Mouse (Mus musculus) lung, adult 2 months (tissue): ENCODE measurements at regions not wholly inside any gene's neighbourhood (a gene's known extent, or its start where the extent isn't known, plus 50 kb on each side); places are given as distances from the start of the nearest gene placed in this dataset.

Source experiments
- DNase-seq: peaks from one replicate; pipeline ENCODE4 v3.0.0; 2022
- H3K4me1 ChIP-seq: fragments of 200-500 bp; 2 replicates; pipeline ENCODE4 v1.6.1; 2011; ENCODE audit warnings: low read length; ENCODE audit not compliant: control insufficient read depth, insufficient read depth
- H3K4me3 ChIP-seq: fragments of 200-500 bp; replicated peaks from 2 replicates; pipeline ENCODE3; 2011; ENCODE audit warnings: low read depth, mild to moderate bottlenecking, control low read depth, low read length; ENCODE audit errors: extremely low read depth
- CTCF ChIP-seq: fragments of 200-500 bp; IDR thresholded peaks from 2 replicates; pipeline ENCODE4 v1.5.1; 2011; ENCODE audit warnings: mild to moderate bottlenecking, low read length, control low read depth; ENCODE audit not compliant: insufficient read depth
- POLR2A ChIP-seq: fragments of 200-500 bp; IDR thresholded peaks from 2 replicates; pipeline ENCODE4 v1.6.1; 2011; ENCODE audit warnings: low read depth, mild to moderate bottlenecking, control low read depth, low read length, borderline replicate concordance; ENCODE audit errors: extremely low read depth
- WGBS: fragments of 180-500 bp; shearing (Covaris S2); methylation state at CpG from one replicate; pipeline ENCODE4 v1.1.7; 2018; 5-methylcytosine and 5-hydroxymethylcytosine counted together

DNA sequence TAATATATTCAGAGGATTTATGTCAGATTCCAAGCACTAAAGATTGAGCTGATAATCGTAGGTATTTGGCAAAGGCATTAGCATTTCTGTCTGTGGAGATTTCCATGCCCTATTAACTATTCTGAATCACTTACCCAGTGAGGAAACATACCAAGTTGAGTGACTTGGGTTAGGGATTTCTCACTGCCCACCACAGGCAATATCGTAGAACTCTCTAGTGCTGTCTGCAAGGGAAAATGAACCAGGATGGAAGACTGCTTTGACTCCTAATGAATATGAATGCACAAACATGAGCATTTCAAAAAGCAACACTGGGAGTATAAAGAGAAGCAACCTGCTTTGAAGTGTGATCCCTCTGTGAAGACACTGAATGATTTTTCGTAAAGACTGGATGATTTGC lies 263.3 kb upstream of the Sptlc3 start:
- TF ChIP-seq POLR2A (no peak), CTCF (no peak)
- WGBS = 63% methylated on average over 3 of the region's 3 CpGs
- Histone ChIP-seq H3K4me3 (no peak overlapping the region), H3K4me1 (no peaks in the 10 kb centered on the region)
- DNase-seq = no peak

DNA sequence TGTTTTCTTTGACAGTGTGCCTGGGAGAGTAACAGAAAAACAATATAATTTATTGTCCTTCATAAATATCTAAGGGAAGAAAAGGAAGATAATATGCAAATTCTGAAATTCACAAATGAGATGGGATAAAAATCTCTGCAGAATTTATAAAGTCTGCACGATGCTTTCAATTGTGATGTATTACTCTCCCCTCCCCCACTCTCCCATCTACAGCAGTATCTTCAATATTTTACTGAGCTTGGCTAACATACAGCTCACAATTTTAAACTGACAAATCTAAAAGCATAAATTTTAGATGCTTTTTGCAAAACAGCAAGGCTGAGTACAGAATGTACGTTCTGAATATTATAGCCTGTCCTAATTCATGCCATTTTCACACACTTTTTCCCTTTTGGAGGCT lies 243.6 kb upstream of the Sptlc3 start:
- 66% methylated on average over 2 of the region's 2 CpGs for WGBS
- DNase-seq = no peak
- Histone ChIP-seq H3K4me1 (no peaks in the 10 kb centered on the region), H3K4me3 (no peak overlapping the region)
- no peak for TF ChIP-seq CTCF

DNA sequence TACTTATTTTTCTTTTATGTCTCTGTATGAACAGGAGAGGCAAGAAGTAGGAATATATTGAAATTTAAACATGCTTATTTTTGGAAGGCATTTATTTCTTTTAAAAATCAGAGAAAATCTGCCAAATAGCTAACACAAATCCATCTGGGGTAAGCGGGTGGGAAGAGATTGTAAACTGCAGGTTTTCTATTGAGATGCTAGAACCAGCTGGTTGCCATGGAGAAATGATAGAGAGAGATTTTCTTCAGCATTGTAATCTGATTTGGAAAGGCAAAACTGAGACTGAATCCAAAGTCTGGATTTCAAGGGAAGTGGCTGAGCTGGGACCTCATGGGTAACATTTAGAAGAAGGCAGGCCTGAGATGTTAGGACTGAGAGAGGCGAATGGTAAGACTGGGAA lies 226.6 kb upstream of the Sptlc3 start:
- Histone ChIP-seq H3K4me1 (no peaks in the 10 kb centered on the region), H3K4me3 (no peak overlapping the region)
- no peak for TF ChIP-seq CTCF
- no peak for TF ChIP-seq POLR2A
- WGBS = 82% methylated on average over 2 of the region's 2 CpGs
- no peak for DNase-seq

DNA sequence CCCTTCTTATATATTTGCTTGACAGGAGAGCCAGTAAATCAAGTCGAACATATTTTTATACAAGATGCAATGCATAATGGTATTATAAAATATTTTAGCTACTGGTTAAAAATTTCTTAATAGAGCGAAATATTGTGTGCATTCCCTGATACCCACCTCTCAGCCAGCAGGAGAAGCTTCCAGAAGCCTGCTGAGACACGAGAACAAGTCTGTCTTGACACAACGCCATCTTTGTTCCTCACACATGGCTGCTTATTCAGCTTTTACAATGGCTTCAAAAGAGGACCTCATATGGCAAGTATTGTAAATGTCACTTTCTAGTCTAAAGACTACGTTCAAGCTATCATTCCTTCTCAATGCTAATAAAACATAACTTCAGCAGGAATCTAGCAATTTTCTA lies 217.1 kb upstream of the Sptlc3 start:
- DNase-seq = no peak
- TF ChIP-seq POLR2A (no peak), CTCF (no peak)
- 63% methylated on average over 5 of the region's 5 CpGs for WGBS
- Histone ChIP-seq H3K4me1 (no peaks in the 10 kb centered on the region), H3K4me3 (no peak overlapping the region)

DNA sequence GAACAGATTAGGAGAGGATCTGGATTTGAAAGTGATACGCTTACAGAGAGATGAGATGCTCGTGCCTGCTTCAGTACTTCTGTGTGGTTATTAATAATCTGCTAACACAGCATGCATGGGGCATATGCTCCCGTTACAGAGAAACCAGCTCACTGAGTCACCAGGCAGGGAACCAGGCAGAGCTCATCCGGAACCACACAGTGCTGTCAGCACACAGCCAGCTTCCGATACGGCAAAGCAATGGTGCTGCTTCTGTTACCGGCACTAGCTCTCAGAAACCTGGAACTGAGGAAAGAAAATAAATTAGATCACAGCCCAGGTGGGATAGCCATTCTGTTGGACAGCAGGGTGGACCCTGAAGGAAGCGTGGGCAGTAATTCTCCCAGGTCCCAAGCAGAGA lies 216.1 kb upstream of the Sptlc3 start:
- no peak for DNase-seq
- Histone ChIP-seq H3K4me3 (no peak overlapping the region), H3K4me1 (no peaks in the 10 kb centered on the region)
- no peak for TF ChIP-seq CTCF
- no peak for TF ChIP-seq POLR2A
- WGBS = 93% methylated on average over 8 of the region's 8 CpGs

DNA sequence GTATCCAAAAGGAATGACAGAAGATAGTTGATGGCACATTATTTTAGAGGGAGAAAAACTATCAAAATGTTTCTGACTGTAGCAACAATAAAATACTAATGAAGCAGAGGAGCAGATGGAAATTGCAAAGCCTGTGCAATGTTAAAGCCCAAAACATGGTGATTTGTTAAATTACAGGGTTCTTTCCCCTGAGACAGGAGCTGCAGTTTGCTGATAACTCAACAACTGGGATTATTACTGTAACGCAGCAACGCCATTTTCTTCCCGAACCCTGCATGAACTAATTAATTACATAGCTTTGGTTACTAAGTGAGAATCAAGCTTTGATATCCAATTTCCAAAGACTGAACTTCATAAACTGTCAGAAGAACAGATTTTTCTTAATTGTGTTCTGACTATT lies 212.7 kb upstream of the Sptlc3 start:
- Histone ChIP-seq H3K4me3 (no peak overlapping the region), H3K4me1 (no peaks in the 10 kb centered on the region)
- 88% methylated on average over 3 of the region's 3 CpGs for WGBS
- TF ChIP-seq POLR2A (no peak), CTCF (no peak)
- no peak for DNase-seq

DNA sequence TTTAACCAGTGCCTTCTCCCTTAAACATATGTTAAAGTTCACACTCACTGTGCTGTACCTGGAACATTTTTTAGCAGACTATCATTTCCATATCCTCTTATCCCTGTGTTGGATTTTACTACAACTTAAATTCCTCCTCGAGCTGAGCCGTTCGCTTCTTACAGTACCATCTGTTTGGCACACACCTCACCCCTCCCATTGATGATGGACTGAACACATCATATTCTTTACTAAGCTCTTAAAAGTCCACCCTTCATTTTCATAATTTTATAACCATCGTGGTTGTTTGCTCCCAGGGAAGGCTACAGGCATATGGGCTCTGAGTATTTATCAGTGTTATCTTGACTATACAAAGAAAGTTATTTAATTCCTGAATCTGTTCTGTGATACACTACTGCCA lies 209.4 kb upstream of the Sptlc3 start:
- no peak for DNase-seq
- Histone ChIP-seq H3K4me3 (no peak overlapping the region), H3K4me1 (no peaks in the 10 kb centered on the region)
- TF ChIP-seq CTCF (no peak), POLR2A (no peak)
- 82% methylated on average over 4 of the region's 4 CpGs for WGBS

DNA sequence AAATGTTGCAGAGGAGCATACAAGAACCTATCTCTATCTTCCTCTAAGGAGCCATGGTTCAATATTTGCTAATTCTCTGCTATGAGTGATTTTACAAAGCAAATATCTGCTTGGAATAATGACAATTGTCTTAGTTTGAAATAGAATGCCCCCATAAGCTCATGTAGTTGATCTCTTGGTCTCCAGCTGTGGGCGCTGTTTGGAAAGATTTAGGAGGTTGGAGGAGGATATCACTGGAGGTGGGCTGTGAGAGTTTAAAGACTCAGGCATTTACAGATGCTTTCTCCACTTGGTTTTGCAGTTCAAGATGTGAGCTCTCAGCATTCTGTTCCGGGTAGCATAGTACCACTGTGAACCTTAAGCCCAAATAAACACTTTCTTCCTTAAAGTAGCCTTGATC lies 207.3 kb upstream of the Sptlc3 start:
- 41% methylated on average over 2 of the region's 2 CpGs for WGBS
- no peak for DNase-seq
- H3K4me1 ChIP-seq = no peaks in the 10 kb centered on the region
- TF ChIP-seq CTCF (no peak), POLR2A (no peak)
- no peak overlapping the region for H3K4me3 ChIP-seq

DNA sequence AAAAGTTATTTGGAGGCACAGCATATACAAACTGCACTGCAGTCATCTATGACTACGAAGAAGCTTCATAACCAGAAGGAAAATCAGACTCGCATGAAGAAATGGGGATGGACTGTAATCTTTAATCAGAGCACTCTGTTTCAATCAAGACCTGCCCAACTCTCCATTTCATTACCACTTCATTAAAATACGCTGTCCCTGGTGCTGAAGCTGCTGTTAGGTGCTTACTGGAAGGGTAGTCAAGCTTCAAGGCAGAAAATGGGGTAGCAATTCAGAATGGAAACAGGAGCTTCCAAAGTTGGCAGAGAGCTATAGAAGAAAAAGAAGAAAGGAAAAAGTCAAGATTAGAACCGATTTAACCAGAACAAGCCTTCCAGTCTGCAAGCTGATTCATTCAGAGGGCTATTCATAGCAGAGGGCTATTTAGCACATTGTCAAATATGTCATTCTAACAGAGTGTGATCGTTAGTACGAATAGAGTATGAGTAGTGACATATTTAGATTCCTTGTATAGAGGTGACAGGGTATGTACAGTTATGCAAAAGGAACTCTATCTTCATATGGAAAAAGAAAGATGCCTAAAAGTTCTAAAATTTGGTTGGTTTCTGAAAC lies 195.1 kb upstream of the Sptlc3 start:
- no peak for DNase-seq
- no peak for TF ChIP-seq CTCF
- no peak for TF ChIP-seq POLR2A
- WGBS = 56% methylated on average over 6 of the region's 6 CpGs
- H3K4me3 ChIP-seq = no peak overlapping the region
- no peaks in the 10 kb centered on the region for H3K4me1 ChIP-seq

DNA sequence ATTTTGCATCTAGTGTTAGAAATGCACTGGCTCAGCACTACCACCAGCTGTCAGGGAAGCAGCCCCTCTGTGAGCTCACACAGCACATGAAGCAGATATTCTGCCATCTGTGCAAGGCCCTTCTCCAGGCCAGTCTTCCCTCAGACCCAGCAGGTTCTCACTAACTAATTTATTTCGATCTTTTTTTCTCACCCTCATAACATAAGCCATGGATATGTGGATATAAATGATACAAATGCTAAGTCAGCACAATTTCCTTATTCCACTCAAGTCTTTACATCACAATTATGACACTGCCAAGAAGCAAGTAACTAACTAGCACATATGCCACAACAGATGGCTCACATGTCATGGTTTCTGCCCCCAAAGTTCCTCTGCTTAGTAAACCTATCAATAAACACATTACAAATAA lies 182.3 kb upstream of the Sptlc3 start:
- no peak overlapping the region for H3K4me3 ChIP-seq
- DNase-seq = no peak
- WGBS = 78% methylated on average over 1 of the region's 1 CpGs
- TF ChIP-seq CTCF = no peak
- TF ChIP-seq POLR2A = no peak
- no peaks in the 10 kb centered on the region for H3K4me1 ChIP-seq

DNA sequence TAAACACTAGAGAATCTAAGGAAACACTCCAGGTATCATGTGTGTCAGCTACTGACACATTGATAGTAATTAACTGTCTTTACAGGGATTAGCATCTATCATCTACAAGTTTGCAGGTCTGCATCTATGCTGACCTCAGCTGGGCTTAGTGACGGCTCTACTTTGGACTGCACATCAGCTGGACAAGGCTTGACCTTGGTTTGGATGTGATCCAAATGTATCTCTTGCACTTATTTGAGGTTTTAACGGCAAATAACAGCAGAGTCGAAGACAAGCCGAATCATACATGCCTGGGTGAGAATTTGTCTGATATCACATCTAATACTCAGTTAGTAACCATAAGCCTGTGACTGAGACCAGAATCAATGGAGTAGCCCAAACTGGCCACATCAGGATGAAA lies 181.7 kb upstream of the Sptlc3 start:
- TF ChIP-seq CTCF = no peak
- TF ChIP-seq POLR2A = no peak
- Histone ChIP-seq H3K4me3 (no peak overlapping the region), H3K4me1 (no peaks in the 10 kb centered on the region)
- no peak for DNase-seq
- WGBS = 69% methylated on average over 4 of the region's 4 CpGs
